Mouse (Mus musculus): Measurements from ENCODE around the gene Ephb1.

- no peak for TF ChIP-seq POLR2A (IDR thresholded peaks at IDR 0.05; ENCODE audit: extremely low read depth, insufficient read depth, low read length)
- TF ChIP-seq CTCF (IDR thresholded peaks at IDR 0.05; ENCODE audit: low read depth, low read length): no peak
Measured at GRCm38 (mm10) chr9:102069151-102069882, 285.2 kb downstream of the Ephb1 start.
